Mouse (Mus musculus) right cerebral cortex, postnatal 4 days (tissue): ENCODE measurements around the gene Pms2.
A peak's percentile ranks its signal among the peaks of the same experiment; 100 is the strongest.

Experiments used
- DNase-seq: peaks from one replicate; pipeline ENCODE4 v3.0.0-alpha.2; 2022

Pms2 gene

DNA sequence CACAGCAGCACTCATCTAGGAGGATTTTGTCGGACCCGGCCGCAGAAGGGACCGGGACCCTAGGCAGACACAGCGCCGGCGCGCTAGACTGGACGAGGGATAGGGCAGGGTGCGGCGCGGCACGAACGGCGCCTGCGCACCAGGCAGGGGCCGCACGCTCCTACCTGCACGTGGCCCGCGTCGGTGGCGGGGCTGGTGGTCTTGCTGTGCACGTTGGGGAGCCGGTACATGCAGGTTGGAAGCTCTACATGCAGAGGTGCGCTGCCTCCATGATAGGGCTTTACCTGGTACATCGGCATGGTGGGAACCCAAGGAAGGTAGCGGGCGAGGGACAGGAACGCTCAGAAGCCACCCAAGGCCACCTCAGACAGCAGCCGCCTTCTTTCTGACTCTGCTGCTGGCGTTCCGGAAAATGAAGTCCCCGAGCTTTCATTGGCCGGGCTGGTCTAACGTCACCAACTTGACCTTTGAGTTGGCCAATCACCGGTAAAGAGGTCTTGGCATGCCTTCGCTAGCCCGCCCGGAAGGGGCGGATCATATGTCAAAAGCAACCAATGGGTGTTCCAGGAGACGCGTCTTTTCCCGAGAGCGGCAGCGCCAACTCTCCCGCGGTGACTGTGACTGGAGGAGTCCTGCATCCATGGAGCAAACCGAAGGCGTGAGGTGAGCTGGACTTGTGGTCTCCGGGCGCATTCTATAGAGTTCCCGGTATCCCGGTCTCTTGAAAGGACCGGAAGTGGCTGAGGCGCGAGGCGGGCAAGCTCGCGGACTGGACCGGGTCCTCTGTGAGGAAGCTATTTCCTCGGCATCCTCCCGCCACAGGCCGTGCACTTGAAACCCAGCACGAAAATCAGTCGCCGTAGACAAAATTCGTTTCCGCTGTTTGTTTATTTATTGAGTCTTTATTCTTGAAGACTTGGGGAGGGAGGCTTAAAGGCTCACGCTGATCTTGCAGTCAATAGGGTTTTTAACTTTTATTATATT is at the start of gene Pms2, which contains the start of gene Aimp2:
TSS of gene Pms2 (plus strand) at position 548 of the 984 bp plus-strand sequence.
TSS of gene Aimp2 (minus strand) at position 431 of the 984 bp plus-strand sequence.
- DNase-seq, result peak; percentile 86

GRCm38 (mm10) chr5:143871547-143872169 is 38.1 kb upstream of the Pms2 start:
- no peak for DNase-seq

DNA sequence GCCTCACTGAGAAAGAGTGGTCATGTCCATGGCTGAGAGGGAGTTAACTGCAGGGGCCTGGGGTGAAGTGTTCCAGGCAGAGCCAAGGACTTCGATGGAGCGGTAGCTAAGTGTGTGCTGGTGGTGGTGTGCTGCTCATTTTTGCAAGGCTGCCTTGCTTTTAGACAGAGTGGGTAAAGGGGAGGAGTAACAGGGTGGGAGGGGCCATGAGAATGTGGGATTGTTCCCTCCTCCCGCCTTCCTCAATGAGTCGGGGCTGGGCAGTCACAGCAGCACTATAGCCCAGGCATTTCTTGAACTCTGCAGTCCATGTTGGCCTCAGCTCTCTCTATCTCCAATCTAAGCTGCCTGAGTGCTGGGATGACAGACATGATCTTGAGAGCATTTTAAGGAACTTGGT is 35.2 kb upstream of the Pms2 start:
- DNase-seq, result no peak

DNA sequence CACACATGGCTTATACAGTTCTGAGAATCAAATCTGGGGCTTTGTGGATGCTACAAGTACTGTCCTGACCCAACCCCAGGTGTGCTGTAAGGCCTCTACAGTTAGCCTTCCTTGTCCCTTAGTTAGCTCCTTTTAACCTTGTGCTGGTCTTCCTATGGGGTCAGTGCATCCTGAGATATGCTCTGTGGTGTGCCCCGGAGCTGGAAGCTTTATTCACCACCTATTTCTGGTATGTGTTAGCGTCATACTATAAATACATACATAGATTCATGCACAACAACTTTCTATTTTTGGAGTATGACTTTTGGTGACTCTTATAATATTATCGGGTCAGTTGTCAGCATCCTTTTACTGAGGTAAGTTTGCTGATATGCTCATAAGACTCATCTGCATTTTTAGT is 24.5 kb upstream of the Pms2 start:
- DNase-seq, result no peak

DNA sequence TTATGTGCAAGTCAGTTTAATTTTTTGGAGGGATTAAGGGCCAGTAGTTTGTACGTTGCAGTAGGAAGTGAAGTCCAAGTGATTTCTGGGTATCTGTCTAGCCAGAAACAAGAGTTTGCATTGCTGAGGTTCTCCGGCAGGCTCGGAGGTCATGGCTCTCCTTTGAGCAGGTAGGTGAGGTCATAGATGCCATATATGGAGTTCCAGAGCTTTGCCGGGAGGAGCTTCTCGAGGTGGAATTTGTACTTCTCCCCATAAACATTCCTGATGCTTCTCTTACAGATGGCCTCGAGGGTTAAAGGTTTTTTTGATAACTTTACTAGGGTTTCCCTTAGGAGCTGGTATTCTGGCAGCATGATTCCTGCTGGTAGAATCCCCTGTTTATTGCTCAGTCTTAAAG is 19.0 kb upstream of the Pms2 start:
- no peak for DNase-seq

DNA sequence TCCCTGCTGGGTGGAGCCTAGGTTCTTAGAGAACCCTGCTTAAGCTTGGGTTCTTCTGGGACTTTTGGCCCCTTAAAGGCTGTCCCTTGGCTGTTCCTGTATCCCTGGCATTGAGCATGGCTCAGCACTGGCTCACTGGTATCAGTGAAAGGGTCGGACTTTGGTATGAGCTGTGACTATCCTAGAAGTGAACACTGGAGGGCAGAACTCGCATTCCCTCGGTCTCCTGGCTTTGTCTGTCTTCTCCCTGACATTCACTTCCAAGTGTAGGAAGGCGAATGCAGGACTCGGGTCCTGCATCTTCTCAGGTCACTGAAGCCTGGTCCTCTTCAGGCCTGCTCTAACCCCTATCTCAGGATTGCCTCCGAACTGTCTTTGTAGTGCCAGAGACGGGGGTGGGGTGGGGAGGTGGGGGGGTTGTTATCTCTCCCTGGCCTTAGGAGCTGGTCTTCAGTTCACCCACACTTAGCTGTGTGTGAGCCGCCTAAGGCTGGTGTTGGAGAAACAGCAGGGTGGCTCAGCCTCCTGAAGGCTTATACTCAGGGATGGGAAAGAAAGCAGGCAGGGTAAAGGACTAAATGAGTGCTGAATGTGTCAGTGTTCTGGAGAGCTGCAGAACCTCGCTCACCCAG is 17.4 kb upstream of the Pms2 start:
- DNase-seq, result no peak

- DNase-seq, result no peak
These were observed 16.4 kb upstream of the Pms2 start for GRCm38 (mm10) chr5:143893396-143893795.

DNA sequence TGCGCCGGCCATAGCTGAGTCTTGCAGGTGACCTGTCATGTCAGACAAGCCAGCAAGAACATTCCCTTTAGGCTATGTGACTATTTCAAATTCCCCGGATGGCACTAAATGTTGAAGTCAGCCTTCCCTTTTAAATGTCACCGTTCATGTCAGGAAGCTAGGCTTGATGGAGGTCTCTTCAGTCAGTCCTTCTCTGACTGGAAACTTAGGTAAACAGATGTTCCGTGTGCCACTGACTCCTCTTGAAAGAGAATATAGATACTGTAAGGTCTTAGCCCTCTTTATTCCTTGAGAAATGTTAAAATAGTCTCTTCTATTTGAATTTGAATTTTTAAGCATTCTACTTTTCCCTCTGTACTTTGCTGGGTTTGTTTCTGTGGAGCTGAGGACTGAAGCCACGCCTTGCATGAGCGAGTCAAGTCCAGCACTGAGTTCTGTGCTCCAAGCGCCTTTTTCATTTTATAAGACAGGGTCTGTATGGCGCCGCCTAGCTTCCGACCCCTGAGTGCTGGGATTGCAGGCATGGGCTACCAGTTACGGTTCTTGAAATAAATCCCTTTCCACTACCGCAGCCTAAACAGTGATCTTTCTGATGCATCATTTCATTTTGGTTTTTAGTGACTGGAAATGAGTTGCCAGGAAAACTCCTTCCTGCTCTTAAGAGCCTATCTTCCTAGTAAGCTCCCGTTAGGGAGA is 12.0 kb upstream of the Pms2 start, which contains the start of gene Ankrd61:
TSS of gene Ankrd61 (minus strand) at position 51 of the 696 bp plus-strand sequence.
- DNase-seq, result no peak

DNA sequence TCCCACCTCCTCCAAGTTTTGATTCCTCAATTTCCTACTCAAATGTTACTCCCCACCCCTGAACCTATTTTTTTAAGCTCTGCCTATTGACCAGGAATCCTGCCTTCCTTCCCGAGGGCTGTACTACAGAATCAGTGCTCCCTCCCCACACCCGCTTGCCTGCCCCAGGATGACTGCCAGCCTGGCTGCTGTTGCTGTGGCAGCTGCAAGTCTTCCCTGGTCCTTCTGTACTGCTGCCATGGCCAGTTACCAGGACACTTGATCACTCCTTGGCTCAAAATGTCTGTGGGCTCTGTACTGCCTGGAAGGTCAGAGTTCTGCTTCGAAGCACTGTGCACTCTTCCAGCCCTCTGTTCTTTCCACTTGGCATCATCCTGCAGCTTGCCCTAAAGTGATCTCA is 7.7 kb upstream of the Pms2 start:
- DNase-seq, result peak; percentile 23

- DNase-seq, result no peak
These were observed 6.0 kb upstream of the Pms2 start for GRCm38 (mm10) chr5:143903813-143904212.

DNA sequence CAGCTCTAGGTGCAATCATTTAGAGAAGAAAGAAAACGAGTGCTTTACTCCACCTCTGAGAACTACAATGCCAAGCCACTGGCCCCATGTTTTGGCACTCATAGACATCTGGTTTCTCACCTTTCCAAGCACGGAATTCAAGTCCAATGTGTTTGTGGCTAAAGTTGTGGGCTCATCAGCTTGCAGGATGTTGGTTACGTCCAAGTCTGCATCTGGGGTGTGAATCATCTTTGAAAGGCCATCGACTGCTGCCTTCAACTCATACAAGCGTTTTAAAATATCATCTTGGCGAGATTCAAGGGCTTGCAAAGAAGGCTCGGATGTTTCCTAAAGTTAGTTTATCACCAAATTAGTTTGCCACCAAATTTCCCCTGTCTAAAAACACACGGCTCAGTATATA is 3.3 kb upstream of the Pms2 start:
- DNase-seq, result no peak

DNA sequence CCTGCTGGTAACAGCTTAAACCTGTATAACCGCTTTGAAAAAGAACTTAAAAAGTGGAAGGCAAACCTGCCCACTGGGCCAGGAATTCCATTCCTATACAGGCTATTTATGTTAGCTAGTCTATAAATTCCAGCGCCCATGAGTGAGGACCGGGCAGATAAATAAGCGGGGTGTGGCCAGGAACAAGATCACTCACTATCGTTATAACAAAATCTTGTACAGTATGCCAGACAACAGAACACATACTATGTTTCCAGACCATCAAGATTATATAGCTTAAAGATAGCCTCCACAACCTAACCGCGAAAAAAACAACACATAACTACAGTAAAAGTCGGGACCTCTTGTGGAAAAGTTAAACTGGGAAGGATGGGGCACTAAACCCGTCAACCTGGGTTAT is 838 bp upstream of the Pms2 start:
- no peak for DNase-seq

DNA sequence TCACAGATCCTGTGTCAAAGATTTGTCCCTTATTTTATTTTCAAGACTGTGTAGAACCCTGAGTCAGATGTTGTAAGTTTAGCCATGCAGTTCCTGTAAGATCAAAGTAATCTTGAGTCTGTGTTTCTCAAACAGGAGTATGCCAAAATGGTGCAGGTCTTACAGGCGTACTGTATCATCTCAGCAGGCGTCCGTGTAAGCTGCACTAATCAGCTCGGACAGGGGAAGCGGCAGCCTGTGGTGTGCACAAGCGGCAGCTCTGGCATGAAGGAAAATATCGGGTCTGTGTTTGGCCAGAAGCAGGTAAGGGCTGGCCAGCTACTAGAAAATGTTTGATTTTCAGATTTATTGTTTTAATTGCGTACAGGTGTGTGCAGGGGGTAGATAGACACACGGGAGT is 6.5 kb downstream of the Pms2 start:
- DNase-seq, result no peak

- DNase-seq, result no peak
These were observed 7.7 kb downstream of the Pms2 start for GRCm38 (mm10) chr5:143917418-143917817.

- no peak for DNase-seq
These were observed 8.4 kb downstream of the Pms2 start for GRCm38 (mm10) chr5:143918120-143918519.

DNA sequence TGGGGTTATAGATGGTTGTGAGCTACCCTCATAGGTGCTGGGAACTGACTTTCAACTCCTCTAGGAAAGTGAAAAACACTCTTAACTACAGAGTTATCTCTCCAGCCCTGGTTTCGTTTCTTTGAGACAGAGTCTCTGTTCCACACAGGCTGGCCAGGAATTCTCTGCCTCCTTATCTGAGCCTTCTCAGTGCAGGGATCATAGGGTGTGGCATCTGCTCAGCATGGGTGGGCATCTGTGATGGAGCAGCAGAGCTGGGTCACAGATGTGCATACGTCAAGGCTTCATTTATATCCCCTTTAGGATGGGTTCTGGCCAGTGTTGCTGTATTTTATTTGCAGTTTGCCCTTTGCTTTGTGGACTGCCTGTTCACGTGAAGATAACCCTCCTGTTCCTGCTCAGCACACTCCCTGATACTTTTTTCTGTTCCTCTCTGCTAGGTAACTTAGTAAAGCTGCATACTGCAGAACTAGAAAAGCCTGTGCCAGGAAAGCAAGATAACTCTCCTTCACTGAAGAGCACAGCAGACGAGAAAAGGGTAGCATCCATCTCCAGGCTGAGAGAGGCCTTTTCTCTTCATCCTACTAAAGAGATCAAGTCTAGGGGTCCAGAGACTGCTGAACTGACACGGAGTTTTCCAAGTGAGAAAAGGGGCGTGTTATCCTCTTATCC is 15.2 kb downstream of the Pms2 start:
- no peak for DNase-seq

DNA sequence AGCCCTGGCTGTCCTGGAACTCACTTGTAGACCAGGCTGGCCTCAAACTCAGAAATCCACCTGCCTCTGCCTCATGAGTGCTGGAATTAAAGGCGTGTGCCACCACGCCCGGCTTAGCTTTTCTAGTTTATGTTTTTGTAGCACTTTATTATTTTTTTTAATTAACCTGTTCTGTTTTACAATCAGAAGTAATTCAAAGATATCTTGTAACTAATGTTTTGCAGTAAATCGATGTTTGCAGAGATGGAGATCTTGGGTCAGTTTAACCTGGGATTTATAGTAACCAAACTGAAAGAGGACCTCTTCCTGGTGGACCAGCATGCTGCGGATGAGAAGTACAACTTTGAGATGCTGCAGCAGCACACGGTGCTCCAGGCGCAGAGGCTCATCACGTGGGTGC is 18.1 kb downstream of the Pms2 start, which contains the start of gene Gm42421:
TSS of gene Gm42421 (plus strand) at position 301 of the 400 bp plus-strand sequence.
- no peak for DNase-seq

GRCm38 (mm10) chr5:143929291-143929690 is 19.5 kb downstream of the Pms2 start:
- DNase-seq, result no peak

DNA sequence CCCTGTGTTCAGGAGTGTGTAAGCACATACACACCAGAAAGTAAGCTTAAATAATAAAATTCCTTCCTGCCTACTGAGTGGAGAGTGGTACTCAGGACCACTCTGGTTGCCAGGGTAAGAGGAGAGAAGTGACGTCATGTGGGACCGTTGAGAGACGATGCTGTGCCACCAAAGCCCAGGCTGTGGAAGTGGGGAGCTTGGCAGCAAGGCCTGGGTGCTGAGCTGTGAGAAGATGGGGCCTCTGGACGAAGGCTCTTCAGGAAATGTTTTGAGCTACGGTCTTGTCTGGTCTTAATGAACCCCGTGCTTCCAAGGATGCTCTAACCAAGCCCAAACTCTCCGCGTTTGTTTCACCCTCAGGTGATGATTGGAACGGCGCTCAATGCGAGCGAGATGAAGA is 20.9 kb downstream of the Pms2 start:
- DNase-seq, result no peak

DNA sequence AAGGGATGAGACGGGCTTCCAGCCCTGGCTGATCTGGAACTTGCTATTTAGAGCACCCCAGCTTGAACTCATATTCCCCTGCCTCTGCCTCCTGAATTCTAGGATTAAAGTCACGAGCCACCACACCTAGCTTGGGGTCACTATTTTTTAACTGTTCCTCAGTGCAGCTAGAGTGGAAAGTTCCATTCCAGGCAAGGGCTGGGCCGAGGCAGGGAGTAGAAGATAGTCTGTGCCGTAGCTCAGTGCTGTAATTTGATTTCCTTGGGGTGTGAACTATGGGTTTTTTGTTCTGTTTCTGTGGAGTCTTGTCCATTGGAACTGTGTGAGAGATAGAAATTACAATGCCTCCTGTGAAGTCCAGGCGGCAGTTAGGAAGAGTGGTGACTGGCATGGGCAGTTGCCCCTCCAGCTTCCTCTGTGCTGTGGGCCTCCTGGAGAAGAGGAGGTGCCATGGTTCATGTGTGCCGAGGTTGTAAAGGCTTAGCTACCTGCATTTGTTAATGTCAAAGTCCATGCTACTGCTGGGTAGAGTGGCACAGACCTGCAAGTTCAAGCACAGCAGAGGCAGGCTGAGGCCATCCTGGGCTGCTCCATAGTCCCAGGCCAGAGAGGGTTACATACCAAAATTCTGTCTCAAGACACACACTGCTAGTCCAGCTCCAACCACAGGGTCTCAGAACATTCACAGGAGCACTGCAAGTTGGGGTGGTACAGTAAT is 22.3 kb downstream of the Pms2 start:
- DNase-seq, result no peak

DNA sequence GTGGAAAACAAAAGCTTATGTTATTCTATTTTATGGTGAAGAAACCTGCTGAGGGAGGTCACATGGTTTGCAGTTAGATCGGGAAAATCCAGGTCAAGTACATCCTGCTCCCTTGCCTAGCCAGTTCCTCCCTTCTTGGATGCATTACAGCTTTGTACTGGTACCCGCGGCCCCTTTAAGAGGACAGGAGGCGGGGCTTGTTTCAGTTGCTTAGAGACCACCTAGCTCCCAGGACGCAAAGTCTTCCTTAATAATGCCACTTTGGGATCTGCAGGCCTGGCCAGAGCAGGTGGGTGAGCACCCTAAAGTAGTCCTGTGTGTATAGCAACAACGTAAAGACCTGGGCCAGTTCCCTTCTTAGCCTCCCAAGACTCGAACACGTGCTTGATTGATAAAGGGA is 23.1 kb downstream of the Pms2 start, which contains the start of gene Rsph10b:
TSS of gene Rsph10b (plus strand) at position 205 of the 400 bp plus-strand sequence.
- peak; percentile 19 for DNase-seq
